Mouse (Mus musculus) limb, embryonic 14.5 days (tissue): Measurements from ENCODE around the gene Ang. TPM values are rescaled to one million over a fixed set of nuclear protein-coding genes. Genes with fewer than 3 reads are reported as not detected.

Experiments
- ATAC-seq: fragments of 200-750 bp; cut with Nextera tagmentation; 2 replicates; pipeline ENCODE4 v1.8.0; 2017; ENCODE audit warnings: low read depth, moderate number of reproducible peaks, moderate TSS enrichment; ENCODE audit not compliant: low FRiP score
- DNase-seq: peaks from one replicate; pipeline ENCODE4 v3.0.0-alpha.2; 2015; ENCODE audit warnings: low spot score
- H3K27ac ChIP-seq: fragments of 300-500 bp; sonication (generic); replicated peaks from 2 replicates; pipeline ENCODE4 v1.5.1; 2014; ENCODE audit warnings: low read depth, mild to moderate bottlenecking, low read length, moderate library complexity, mixed read lengths
- H3K27me3 ChIP-seq: fragments of 300-500 bp; sonication (generic); 2 replicates; pipeline ENCODE4 v1.6.1; 2014; ENCODE audit warnings: low read length, mixed read lengths; ENCODE audit not compliant: control insufficient read depth, insufficient read depth
- H3K36me3 ChIP-seq: fragments of 300-500 bp; sonication (generic); 2 replicates; pipeline ENCODE4 v1.6.1; 2014; ENCODE audit warnings: mild to moderate bottlenecking, low read length, moderate library complexity, mixed read lengths; ENCODE audit not compliant: control insufficient read depth, insufficient read depth
- H3K4me1 ChIP-seq: fragments of 300-500 bp; sonication (generic); 2 replicates; pipeline ENCODE4 v1.6.1; 2014; ENCODE audit warnings: antibody characterized with exemption, low read length, mixed read lengths; ENCODE audit not compliant: control insufficient read depth, insufficient read depth
- H3K4me2 ChIP-seq: fragments of 300-500 bp; sonication (generic); replicated peaks from 2 replicates; pipeline ENCODE4 v1.6.1; 2014; ENCODE audit warnings: low read depth, mild to moderate bottlenecking, low read length, moderate library complexity; ENCODE audit not compliant: severe bottlenecking
- H3K4me3 ChIP-seq: fragments of 300-500 bp; sonication (generic); replicated peaks from 2 replicates; pipeline ENCODE4 v1.5.1; 2014; ENCODE audit warnings: low read length
- H3K9ac ChIP-seq: fragments of 300-500 bp; sonication (generic); 2 replicates; pipeline ENCODE4 v1.6.1; 2014; ENCODE audit warnings: mild to moderate bottlenecking, low read depth, low read length, moderate library complexity; ENCODE audit not compliant: severe bottlenecking
- H3K9me3 ChIP-seq: fragments of 300-500 bp; sonication (generic); 2 replicates; pipeline ENCODE4 v1.6.1; 2016; ENCODE audit warnings: low read length; ENCODE audit not compliant: control insufficient read depth
- POLR2A ChIP-seq: fragments of 200-500 bp; IDR thresholded peaks from 2 replicates; pipeline ENCODE4 v1.8.0; 2012; ENCODE audit warnings: inconsistent platforms, mild to moderate bottlenecking, moderate library complexity, borderline replicate concordance; ENCODE audit not compliant: insufficient read depth, insufficient read length; ENCODE audit errors: extremely low read depth
- WGBS: fragments of 180-500 bp; shearing (Covaris S2); extraction: QIAGEN DNeasy Blood & Tissue Kit; methylation state at CpG from one replicate; pipeline ENCODE4 v1.1.7; 2014; 5-methylcytosine and 5-hydroxymethylcytosine counted together
- polyA plus RNA-seq, 2 experiments: library from polyadenylated mRNA; depleted of rRNA in 1 of 2; stranded (reverse) in 1 of 2; unstranded in 1 of 2; fragments of >200 nt; fragmentation: Nextera tagmentation in 1 of 2; extraction: Ambion mirVana in 1 of 2; gene quantifications; 2 replicates each; pipeline versions ENCODE4 v1.2.1 to v1.2.3; 2012 to 2014

Ang gene
- polyA plus RNA-seq, 2 experiments = 7.3 to 13.6 TPM

DNA sequence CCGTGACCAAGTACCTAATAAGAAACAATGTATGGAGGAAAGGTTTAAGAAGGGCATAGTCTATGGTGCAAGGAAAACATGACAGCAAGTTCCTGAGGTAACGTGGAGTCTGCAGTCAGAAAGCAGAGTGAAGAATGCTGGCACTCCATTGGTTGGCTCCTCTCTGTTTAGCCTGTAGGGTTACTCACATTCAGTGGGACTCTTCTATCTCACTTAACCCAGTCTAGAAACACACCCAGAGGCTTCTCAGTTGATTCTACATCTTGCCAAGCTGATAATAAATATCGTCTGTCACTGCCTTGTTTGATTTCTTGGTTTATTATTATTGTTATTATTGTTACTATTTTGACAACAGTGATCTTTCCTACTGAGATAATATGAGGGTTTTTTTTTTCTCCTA lies 51.6 kb downstream of the Ang start:
- H3K36me3 ChIP-seq = no peaks in the 10 kb centered on the region
- H3K27me3 ChIP-seq = no peaks in the 10 kb centered on the region
- ATAC-seq (no peak), DNase-seq (no peak)
- no peak overlapping the region for H3K4me2 ChIP-seq
- H3K9ac ChIP-seq = no peak overlapping the region
- no peaks in the 10 kb centered on the region for H3K9me3 ChIP-seq
- H3K27ac ChIP-seq = no peak overlapping the region
- no peaks in the 10 kb centered on the region for H3K4me1 ChIP-seq
- no peak for TF ChIP-seq POLR2A
- 82% methylated on average over 3 of the region's 3 CpGs for WGBS
- no peak overlapping the region for H3K4me3 ChIP-seq

DNA sequence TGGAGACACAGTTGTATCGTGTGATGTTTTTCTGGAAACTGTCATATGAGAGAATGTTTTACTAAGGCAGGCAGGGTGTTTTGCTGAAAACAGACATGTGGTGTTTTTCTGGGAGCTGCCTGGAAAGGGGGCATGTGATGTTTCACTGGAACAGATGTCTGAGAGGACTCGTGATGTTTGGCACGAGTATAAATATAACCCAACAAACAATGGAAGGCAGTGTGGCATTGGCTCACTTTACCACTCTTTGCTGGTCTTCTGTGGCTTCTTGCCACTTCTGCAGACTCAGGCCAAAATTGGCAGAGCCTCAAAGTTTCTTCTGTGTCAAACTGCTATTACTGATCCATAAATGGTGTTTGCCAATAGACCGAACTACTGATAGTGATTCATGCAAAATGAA lies 52.3 kb downstream of the Ang start:
- ATAC-seq (no peak), DNase-seq (no peak)
- H3K4me1 ChIP-seq = no peaks in the 10 kb centered on the region
- H3K4me3 ChIP-seq = no peak overlapping the region
- TF ChIP-seq POLR2A = no peak
- H3K9me3 ChIP-seq = no peaks in the 10 kb centered on the region
- H3K36me3 ChIP-seq = no peaks in the 10 kb centered on the region
- H3K27me3 ChIP-seq = no peaks in the 10 kb centered on the region
- no peak overlapping the region for H3K9ac ChIP-seq
- 70% methylated on average over 4 of the region's 4 CpGs for WGBS
- no peak overlapping the region for H3K27ac ChIP-seq
- no peak overlapping the region for H3K4me2 ChIP-seq

DNA sequence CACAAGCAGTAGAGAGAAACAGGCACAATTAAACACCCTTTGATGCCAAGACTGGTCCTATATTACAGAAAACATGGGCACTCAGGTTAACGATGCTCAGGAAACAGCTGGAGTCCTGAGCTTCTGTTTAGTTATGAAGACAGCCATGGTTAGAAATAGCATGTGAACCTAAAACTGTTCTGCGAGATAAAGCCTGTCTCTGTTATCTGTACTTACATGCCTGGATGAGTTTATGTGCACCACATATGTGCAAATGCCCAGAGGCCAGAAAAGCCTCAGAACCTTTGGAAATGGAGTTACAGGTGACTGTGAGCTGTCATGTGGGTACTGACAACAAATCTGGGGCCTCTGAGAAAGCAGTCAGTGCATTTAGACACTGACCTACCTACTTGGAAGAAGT lies 53.0 kb downstream of the Ang start:
- DNase-seq (no peak), ATAC-seq (no peak)
- H3K9ac ChIP-seq = no peak overlapping the region
- no peaks in the 10 kb centered on the region for H3K27me3 ChIP-seq
- H3K9me3 ChIP-seq = no peaks in the 10 kb centered on the region
- WGBS = 64% methylated on average over 2 of the region's 2 CpGs
- no peak overlapping the region for H3K4me3 ChIP-seq
- no peak overlapping the region for H3K4me2 ChIP-seq
- no peaks in the 10 kb centered on the region for H3K36me3 ChIP-seq
- no peaks in the 10 kb centered on the region for H3K4me1 ChIP-seq
- H3K27ac ChIP-seq = no peak overlapping the region
- TF ChIP-seq POLR2A = no peak

DNA sequence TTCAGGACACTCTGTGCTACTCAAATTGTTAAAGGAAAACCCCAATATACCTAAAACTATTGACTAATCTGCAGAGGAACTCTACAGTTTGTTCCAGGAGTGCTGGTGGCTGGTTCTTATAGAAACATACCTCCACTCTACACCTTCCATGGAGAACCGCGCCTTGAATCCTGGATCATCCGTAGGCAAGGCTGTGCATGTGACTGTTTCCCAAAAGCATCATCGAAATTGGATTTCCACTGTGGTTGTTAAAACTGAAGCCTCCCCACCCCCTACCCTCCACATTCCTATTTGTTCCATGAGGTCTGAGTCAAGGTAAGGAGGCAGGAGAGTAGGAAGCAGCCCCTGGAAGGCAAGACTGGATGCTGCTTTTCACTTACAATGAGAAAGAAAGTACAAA lies 53.5 kb downstream of the Ang start:
- no peak overlapping the region for H3K4me2 ChIP-seq
- TF ChIP-seq POLR2A = no peak
- no peak overlapping the region for H3K9ac ChIP-seq
- H3K4me1 ChIP-seq = no peaks in the 10 kb centered on the region
- H3K27me3 ChIP-seq = no peaks in the 10 kb centered on the region
- no peak overlapping the region for H3K4me3 ChIP-seq
- no peak overlapping the region for H3K27ac ChIP-seq
- H3K36me3 ChIP-seq = no peaks in the 10 kb centered on the region
- H3K9me3 ChIP-seq = no peaks in the 10 kb centered on the region
- DNase-seq (no peak), ATAC-seq (no peak)
- WGBS = 90% methylated on average over 4 of the region's 4 CpGs

DNA sequence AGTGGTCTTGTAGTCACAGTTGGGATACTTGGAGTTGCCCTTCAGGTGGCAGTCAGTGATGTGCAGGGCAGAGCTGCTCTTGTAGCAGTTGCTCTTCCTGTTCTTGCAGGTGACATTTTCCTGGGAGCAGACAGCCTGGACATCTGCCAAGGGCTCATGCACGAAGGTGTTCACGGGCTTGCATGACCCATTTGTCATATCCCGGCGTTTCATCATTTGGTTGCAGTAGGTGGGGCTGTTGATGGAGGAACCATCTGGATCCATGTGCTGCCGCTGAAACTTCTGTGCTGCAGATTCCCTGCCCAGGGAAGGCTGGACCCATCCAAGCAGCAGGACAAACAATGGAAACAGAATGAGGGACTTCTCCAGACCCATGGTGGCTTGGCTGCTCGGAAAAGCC lies 54.6 kb downstream of the Ang start:
- 83% methylated on average over 6 of the region's 6 CpGs for WGBS
- TF ChIP-seq POLR2A = no peak
- Histone ChIP-seq H3K27ac (no peak overlapping the region), H3K9ac (no peak overlapping the region), H3K4me1 (no peaks in the 10 kb centered on the region), H3K27me3 (no peaks in the 10 kb centered on the region), H3K4me2 (no peak overlapping the region), H3K9me3 (no peaks in the 10 kb centered on the region), H3K36me3 (no peaks in the 10 kb centered on the region), H3K4me3 (no peak overlapping the region)
- no peak for DNase-seq
- no peak for ATAC-seq

DNA sequence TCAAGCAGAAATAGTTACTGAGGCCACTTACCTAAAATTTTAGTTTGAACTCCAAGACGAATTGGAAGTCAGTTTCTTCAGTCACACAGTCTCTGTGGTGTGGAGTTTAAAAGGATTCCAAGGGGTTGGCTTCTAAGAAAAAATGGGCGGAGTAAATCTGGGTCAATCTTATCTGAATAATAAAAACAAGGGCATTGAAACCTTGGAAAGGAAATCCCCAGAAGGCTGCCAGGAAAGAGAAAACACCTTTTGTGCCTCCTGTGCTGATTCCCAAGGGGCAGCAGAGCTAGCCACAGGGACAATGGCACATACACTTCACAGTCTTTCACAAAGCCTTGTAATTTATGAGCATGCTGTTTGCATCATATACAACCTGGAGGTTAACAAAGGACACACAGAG lies 55.7 kb downstream of the Ang start, which contains the start of gene Rnase1:
Rnase1 (minus strand) TSS at position 101 of the 400 bp plus-strand sequence.
- 65% methylated on average over 2 of the region's 2 CpGs for WGBS
- Histone ChIP-seq H3K9ac (no peak within 1 kb of the TSS), H3K9me3 (no peaks in the 10 kb centered on the region), H3K27me3 (no peaks in the 10 kb centered on the region), H3K4me2 (no peak within 1 kb of the TSS), H3K27ac (no peak within 1 kb of the TSS), H3K4me3 (no peak within 1 kb of the TSS), H3K36me3 (no peaks in the 10 kb centered on the region), H3K4me1 (no peaks in the 10 kb centered on the region)
- TF ChIP-seq POLR2A = no peak
- DNase-seq = no peak
- ATAC-seq = no peak
